Mouse (Mus musculus) CH12.LX (cell line): ENCODE measurements around the gene Gm10721.
"Not testable (repeated sequence)": the region's sequence is repeated elsewhere in the genome, so short reads cannot be mapped to it uniquely, and the experiment has no call there.

ENCODE experiments used
- RAD21 ChIP-seq: IDR thresholded peaks from 2 replicates; pipeline ENCODE4 v1.6.1; 2011; ENCODE audit warnings: low read depth, mild to moderate bottlenecking, low read length, improper control_type of control experiment, moderate library complexity
- ZC3H11A ChIP-seq: IDR thresholded peaks from 2 replicates; pipeline ENCODE4 v1.6.1; 2012; ENCODE audit warnings: low read depth, mild to moderate bottlenecking, inconsistent platforms, low read length, improper control_type of control experiment

- not testable (repeated sequence) for TF ChIP-seq RAD21, ZC3H11A
These were observed 6.8 kb upstream of the Gm10721 start for GRCm38 (mm10) chr9:3006179-3006578.
